Mouse (Mus musculus) hindbrain, embryonic 14.5 days (tissue): ENCODE measurements around the gene Gm37240. TPM values are rescaled to one million over a fixed set of nuclear protein-coding genes. Genes with fewer than 3 reads are reported as not detected.

Experiments
- ATAC-seq: fragments of 200-750 bp; cut with Nextera tagmentation; 2 replicates; pipeline ENCODE4 v1.8.0; 2017; ENCODE audit warnings: moderate number of reproducible peaks, mild to moderate bottlenecking, moderate TSS enrichment, moderate library complexity; ENCODE audit not compliant: low FRiP score
- DNase-seq: peaks from one replicate; pipeline ENCODE4 v3.0.0-alpha.2; 2015; ENCODE audit warnings: low spot score
- H3K27ac ChIP-seq: fragments of 300-500 bp; sonication (generic); 2 replicates; pipeline ENCODE4 v1.5.1; 2014; ENCODE audit warnings: mild to moderate bottlenecking, moderate library complexity
- H3K27me3 ChIP-seq: fragments of 300-500 bp; sonication (generic); 2 replicates; pipeline ENCODE4 v1.6.1; 2014; ENCODE audit warnings: mild to moderate bottlenecking, low read length, mixed read lengths; ENCODE audit not compliant: control insufficient read depth, insufficient read depth
- H3K36me3 ChIP-seq: fragments of 300-500 bp; sonication (generic); replicated peaks from 2 replicates; pipeline ENCODE4 v1.6.1; 2014; ENCODE audit not compliant: control insufficient read depth, insufficient read depth
- H3K4me1 ChIP-seq: fragments of 300-500 bp; sonication (generic); replicated peaks from 2 replicates; pipeline ENCODE4 v1.6.1; 2014; ENCODE audit warnings: antibody characterized with exemption, low read length, mixed read lengths; ENCODE audit not compliant: control insufficient read depth, insufficient read depth
- H3K4me2 ChIP-seq: fragments of 300-500 bp; sonication (generic); replicated peaks from 2 replicates; pipeline ENCODE4 v1.6.1; 2014; ENCODE audit warnings: mild to moderate bottlenecking, moderate library complexity
- H3K4me3 ChIP-seq: fragments of 300-500 bp; sonication (generic); replicated peaks from 2 replicates; pipeline ENCODE4 v1.5.1; 2014; ENCODE audit warnings: mild to moderate bottlenecking, low read length
- H3K9ac ChIP-seq: fragments of 300-500 bp; sonication (generic); 2 replicates; pipeline ENCODE4 v1.6.1; 2014
- H3K9me3 ChIP-seq: fragments of 300-500 bp; sonication (generic); 2 replicates; pipeline ENCODE4 v1.6.1; 2016; ENCODE audit warnings: low read length; ENCODE audit not compliant: control insufficient read depth
- WGBS: fragments of 180-500 bp; shearing (Covaris S2); extraction: QIAGEN DNeasy Blood & Tissue Kit; methylation state at CpG from one replicate; pipeline ENCODE4 v1.1.7; 2014; 5-methylcytosine and 5-hydroxymethylcytosine counted together
- polyA plus RNA-seq: library from polyadenylated mRNA; unstranded; fragments of >200 nt; fragmentation: Nextera tagmentation; extraction: Ambion mirVana; gene quantifications from 2 replicates; pipeline ENCODE4 v1.2.1, GENCODE M21; 2014

Gene Gm37240
- polyA plus RNA-seq, 1 experiment from 2014 or later: 0.94 TPM

DNA sequence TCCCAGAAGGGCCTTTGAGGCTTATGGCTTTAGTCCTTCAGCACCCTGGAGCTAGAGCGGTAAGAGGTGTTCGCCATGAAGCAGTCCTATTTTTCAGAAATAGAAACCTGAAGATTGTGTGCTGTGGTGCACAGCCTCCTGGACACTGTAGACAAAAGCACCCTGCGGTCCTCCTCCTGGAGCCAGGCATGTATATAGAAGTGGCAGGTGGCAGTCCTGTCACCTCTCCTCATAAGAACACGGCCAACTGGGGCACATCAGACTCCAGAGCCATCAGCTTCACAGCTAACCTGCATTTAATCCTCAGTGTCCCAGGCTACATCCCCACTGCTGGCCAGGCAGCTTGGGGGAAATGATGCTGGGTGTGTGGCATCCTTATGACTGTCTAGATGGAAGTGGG is 238.1 kb downstream of the Gm37240 start:
- no peaks in the 10 kb centered on the region; the same call in 1 of the 2 replicates for H3K36me3 ChIP-seq
- 93% methylated on average over 4 of the region's 4 CpGs for WGBS
- ATAC-seq (no peak), DNase-seq (no peak)
- H3K9me3 ChIP-seq: no peaks in the 10 kb centered on the region
- H3K4me1 ChIP-seq: no peaks in the 10 kb centered on the region; the same call in 1 of the 2 replicates
- no peaks in the 10 kb centered on the region for H3K27me3 ChIP-seq
- H3K27ac ChIP-seq: no peak overlapping the region
- H3K4me3 ChIP-seq: no peak overlapping the region
- H3K4me2 ChIP-seq: no peak overlapping the region
- no peak overlapping the region for H3K9ac ChIP-seq

DNA sequence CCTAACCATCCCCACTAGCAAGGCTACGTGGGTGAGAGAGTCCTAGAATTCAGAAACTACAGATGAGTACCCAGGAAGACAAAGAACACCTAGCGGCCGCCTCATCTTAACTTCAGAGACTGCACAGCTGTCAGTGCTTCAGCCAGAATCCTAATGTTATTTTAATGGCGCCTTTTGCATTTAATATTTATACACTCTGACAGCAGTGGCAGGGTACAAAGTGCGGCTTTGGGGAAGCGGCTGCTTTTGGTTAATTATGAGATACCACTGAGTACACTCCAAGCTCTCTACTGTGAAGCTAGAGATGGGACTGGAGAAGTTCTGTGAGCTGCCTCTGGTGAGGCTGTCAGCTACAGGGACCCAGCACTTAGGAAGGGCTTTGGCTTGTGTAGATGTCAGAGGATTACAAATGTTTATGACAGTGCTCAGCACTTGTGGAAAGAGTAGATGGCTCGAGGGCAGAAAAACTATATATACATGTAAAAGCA is 241.8 kb downstream of the Gm37240 start:
- no peak for DNase-seq
- Histone ChIP-seq H3K9me3 (no peaks in the 10 kb centered on the region), H3K36me3 (no peaks in the 10 kb centered on the region; the same call in 1 of the 2 replicates), H3K9ac (no peak overlapping the region), H3K4me2 (no peak overlapping the region), H3K4me3 (no peak overlapping the region), H3K4me1 (no peaks in the 10 kb centered on the region), H3K27me3 (no peaks in the 10 kb centered on the region), H3K27ac (no peak overlapping the region)
- WGBS: 82% methylated on average over 7 of the region's 7 CpGs
- no peak for ATAC-seq

DNA sequence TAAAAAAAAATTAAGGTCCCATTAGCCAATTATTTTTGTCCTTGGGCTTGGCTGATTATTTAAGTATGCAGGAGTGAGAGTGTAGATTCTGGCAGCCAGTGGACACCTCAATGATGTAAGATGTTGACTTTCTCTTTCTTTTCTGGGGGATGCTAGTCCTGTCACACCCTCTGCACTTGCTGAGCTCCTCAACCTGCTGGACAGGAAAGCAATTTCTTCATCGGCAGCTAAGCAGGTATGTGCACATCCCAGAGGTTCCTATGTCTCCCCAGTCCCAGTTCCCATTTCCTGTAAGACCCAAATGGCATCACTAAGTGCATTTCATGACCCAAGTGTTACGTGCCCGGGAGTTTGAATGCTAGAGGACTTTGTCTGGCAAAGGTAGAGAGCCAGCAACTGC is 242.5 kb downstream of the Gm37240 start:
- DNase-seq (no peak), ATAC-seq (no peak)
- Histone ChIP-seq H3K36me3 (no peaks in the 10 kb centered on the region; the same call in 1 of the 2 replicates), H3K4me2 (no peak overlapping the region), H3K4me3 (no peak overlapping the region), H3K27ac (no peak overlapping the region), H3K9me3 (no peaks in the 10 kb centered on the region), H3K4me1 (no peaks in the 10 kb centered on the region), H3K27me3 (no peaks in the 10 kb centered on the region), H3K9ac (no peak overlapping the region)
- WGBS: 96% methylated on average over 3 of the region's 3 CpGs

DNA sequence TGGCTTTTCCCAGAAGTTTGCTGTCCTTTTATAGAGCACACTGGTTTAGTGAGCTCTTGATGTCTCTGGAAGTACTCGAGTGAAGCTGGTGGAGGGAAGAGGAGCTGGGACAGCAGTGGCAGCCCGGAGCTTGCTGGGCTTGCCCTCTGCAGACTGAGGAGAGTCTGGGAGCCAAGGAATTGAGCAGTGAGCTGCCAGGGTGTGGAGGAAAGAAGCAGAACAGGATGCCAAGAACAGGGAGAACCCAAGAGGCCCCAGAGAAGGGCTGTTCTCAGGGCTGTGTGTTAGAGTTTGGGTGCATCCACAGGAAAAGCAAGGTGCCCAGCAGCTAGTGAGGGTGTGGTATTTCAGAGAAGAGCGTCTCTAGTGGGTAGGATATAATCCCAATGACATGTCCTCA is 245.6 kb downstream of the Gm37240 start:
- no peak overlapping the region for H3K4me3 ChIP-seq
- no peaks in the 10 kb centered on the region for H3K4me1 ChIP-seq
- no peaks in the 10 kb centered on the region for H3K27me3 ChIP-seq
- no peaks in the 10 kb centered on the region; the same call in 1 of the 2 replicates for H3K36me3 ChIP-seq
- no peak overlapping the region for H3K27ac ChIP-seq
- no peak overlapping the region for H3K9ac ChIP-seq
- DNase-seq (no peak), ATAC-seq (no peak)
- no peak overlapping the region for H3K4me2 ChIP-seq
- WGBS: 95% methylated on average over 3 of the region's 3 CpGs
- no peaks in the 10 kb centered on the region for H3K9me3 ChIP-seq

DNA sequence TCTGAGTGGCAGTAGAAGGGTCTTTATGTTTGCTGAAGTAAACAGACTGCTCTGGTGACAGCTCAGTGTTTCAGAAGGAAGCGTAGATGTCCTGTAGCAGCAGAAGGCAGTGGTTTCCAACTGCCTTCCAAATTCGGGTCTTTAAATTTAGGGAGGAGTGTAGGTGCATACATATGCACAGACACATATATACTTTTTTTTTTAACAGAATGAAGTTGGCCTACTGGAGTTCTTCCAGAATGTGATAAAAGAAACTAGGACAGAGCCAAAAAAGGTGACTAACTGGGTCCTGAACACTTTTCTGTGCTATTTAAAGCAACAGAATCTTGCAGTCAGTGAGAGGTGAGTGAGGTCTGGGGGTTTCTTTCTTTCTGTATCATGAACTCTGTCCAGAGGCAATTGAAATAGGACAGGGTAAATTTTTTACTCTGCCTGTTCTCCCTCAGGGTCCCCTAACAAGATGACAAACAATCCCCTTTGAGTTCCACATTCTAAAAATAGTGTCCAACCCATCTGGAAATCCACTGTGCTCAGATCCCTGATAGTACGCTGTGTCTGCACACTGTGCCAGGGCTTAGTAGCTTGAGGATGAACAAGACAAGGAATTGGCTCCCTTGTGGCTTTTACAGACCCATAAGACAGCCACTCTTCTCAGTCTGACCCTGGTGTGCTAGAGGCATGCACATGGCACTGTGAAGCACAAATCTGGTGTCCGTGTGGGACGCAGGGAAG is 250.4 kb downstream of the Gm37240 start:
- Histone ChIP-seq H3K27me3 (no peaks in the 10 kb centered on the region), H3K36me3 (no peaks in the 10 kb centered on the region), H3K4me3 (no peak overlapping the region), H3K27ac (no peak overlapping the region), H3K4me2 (no peak overlapping the region), H3K4me1 (no peaks in the 10 kb centered on the region), H3K9me3 (no peaks in the 10 kb centered on the region), H3K9ac (no peak overlapping the region)
- WGBS: 94% methylated on average over 5 of the region's 5 CpGs
- ATAC-seq (no peak), DNase-seq (no peak)

DNA sequence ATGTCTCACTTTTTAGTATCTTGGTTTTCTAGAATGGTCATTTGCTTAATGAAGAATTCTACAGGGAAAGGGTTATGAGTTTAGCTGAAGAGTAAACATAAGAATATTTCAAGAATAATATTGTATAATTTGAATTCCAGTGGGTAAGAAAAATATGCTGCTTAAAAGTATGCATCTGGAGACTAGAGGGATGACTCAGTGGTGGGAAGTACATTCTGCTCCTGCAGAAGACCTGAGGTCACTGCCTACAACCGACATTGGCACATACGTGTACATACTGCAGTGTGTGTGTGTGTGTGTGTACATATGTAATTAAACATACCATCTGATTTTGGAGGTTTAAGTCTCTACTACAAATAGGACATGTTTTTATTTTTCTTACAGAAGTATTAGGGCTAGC is 251.7 kb downstream of the Gm37240 start:
- no peak overlapping the region for H3K27ac ChIP-seq
- H3K27me3 ChIP-seq: no peaks in the 10 kb centered on the region
- no peak for ATAC-seq
- H3K4me3 ChIP-seq: no peak overlapping the region
- no peak for DNase-seq
- no peaks in the 10 kb centered on the region for H3K4me1 ChIP-seq
- no peaks in the 10 kb centered on the region for H3K36me3 ChIP-seq
- H3K9ac ChIP-seq: no peak overlapping the region
- WGBS: 98% methylated on average over 2 of the region's 2 CpGs
- H3K9me3 ChIP-seq: no peaks in the 10 kb centered on the region
- H3K4me2 ChIP-seq: no peak overlapping the region

DNA sequence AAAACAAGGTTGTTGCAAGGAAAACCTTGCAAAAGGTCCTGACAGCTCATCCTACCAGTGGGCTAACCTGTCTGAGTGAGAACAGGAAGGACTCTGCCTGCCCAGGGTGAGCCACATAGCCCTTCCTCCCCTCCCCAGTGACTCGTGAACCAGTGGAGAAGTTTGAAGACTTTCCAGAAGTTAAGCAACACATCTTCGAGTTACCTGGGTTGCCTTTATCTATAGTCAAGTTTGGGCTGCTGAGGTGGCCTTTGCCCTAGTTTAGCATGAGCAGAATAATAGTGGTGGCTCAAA is 252.2 kb downstream of the Gm37240 start:
- 89% methylated on average over 2 of the region's 2 CpGs for WGBS
- Histone ChIP-seq H3K9me3 (no peaks in the 10 kb centered on the region), H3K4me3 (no peak overlapping the region), H3K27ac (no peak overlapping the region), H3K9ac (no peak overlapping the region), H3K4me1 (no peaks in the 10 kb centered on the region), H3K4me2 (no peak overlapping the region), H3K27me3 (no peaks in the 10 kb centered on the region), H3K36me3 (no peaks in the 10 kb centered on the region)
- ATAC-seq: no peak
- no peak for DNase-seq

DNA sequence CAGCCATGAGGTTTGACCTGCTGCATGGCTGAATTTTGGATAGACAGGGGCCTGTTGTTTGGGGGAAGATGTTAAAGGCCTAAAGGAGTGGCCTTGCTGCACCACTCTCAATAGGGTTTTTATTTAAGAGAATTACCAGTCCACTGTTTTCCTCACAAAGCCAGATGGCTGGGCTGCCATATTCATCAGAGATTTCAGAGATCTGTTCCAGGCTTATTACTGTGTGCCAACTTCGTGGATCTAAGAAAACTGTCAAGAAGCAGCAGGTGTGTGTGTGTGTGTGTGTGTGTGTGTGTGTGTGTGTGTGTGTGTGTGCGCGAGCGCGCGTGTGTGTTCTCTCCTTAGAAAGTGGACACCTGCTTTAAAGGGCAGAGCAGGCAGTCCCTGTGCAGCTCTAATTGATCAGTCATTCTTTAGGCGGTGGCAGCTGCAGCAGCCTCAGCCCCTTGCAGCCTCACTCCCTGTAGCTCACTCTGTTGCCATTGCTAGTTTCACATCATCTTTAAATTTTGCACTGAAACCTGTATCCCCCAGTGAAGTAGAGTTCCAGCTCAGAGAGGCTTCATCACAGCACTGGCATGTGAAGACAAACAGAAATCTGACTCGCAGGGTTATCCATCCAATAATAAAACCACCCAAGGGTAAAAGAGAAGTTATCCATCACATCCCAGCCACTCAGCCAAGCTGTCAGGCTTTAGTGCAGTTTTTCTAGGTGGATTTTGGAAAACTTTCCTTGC is 252.8 kb downstream of the Gm37240 start:
- 80% methylated on average over 8 of the region's 8 CpGs for WGBS
- Histone ChIP-seq H3K4me3 (no peak overlapping the region), H3K4me2 (no peak overlapping the region), H3K9ac (no peak overlapping the region), H3K27ac (no peak overlapping the region), H3K4me1 (no peaks in the 10 kb centered on the region), H3K9me3 (no peaks in the 10 kb centered on the region), H3K36me3 (no peaks in the 10 kb centered on the region), H3K27me3 (no peaks in the 10 kb centered on the region)
- ATAC-seq (no peak), DNase-seq (no peak)

- H3K36me3 ChIP-seq: no peaks in the 10 kb centered on the region
- ATAC-seq: no peak
- 97% methylated on average over 2 of the region's 2 CpGs for WGBS
- H3K9ac ChIP-seq: no peak overlapping the region
- no peaks in the 10 kb centered on the region for H3K27me3 ChIP-seq
- H3K4me3 ChIP-seq: no peak overlapping the region
- H3K27ac ChIP-seq: no peak overlapping the region
- H3K4me2 ChIP-seq: no peak overlapping the region
- H3K4me1 ChIP-seq: no peaks in the 10 kb centered on the region
- DNase-seq: no peak
- H3K9me3 ChIP-seq: no peaks in the 10 kb centered on the region
Observed at GRCm38 (mm10) chr3:85633733-85634132, 253.6 kb downstream of the Gm37240 start.
